Mouse (Mus musculus) heart, embryonic 13.5 days (tissue): ENCODE results near the gene Zfp12. TPM values are rescaled to one million over a fixed set of nuclear protein-coding genes. Genes with fewer than 3 reads are reported as not detected.

Experiments used
- ATAC-seq: fragments of 200-750 bp; cut with Nextera tagmentation; 2 replicates; pipeline ENCODE4 v1.8.0; 2017; ENCODE audit warnings: moderate TSS enrichment; ENCODE audit not compliant: insufficient number of reproducible peaks, low FRiP score, low TSS enrichment; ENCODE audit errors: extremely low read depth
- H3K27ac ChIP-seq: fragments of 300-500 bp; sonication (generic); replicated peaks from 2 replicates; pipeline ENCODE4 v1.5.1; 2015; ENCODE audit warnings: moderate library complexity, mild to moderate bottlenecking, inconsistent platforms
- H3K27me3 ChIP-seq: fragments of 300-500 bp; sonication (generic); replicated peaks from 2 replicates; pipeline ENCODE4 v1.6.1; 2015; ENCODE audit warnings: mild to moderate bottlenecking, inconsistent platforms
- H3K36me3 ChIP-seq: fragments of 300-500 bp; sonication (generic); 2 replicates; pipeline ENCODE4 v1.6.1; 2015; ENCODE audit warnings: mild to moderate bottlenecking, inconsistent platforms
- H3K4me1 ChIP-seq: fragments of 300-500 bp; sonication (generic); 2 replicates; pipeline ENCODE4 v1.6.1; 2015; ENCODE audit warnings: inconsistent platforms
- H3K4me2 ChIP-seq: fragments of 300-500 bp; sonication (generic); 2 replicates; pipeline ENCODE4 v1.6.1; 2015; ENCODE audit warnings: inconsistent platforms, mild to moderate bottlenecking, moderate library complexity
- H3K4me3 ChIP-seq: fragments of 300-500 bp; sonication (generic); 2 replicates; pipeline ENCODE4 v1.5.1; 2015; ENCODE audit warnings: moderate library complexity, mild to moderate bottlenecking, inconsistent platforms
- H3K9ac ChIP-seq: fragments of 300-500 bp; sonication (generic); 2 replicates; pipeline ENCODE4 v1.6.1; 2015; ENCODE audit warnings: inconsistent platforms, mild to moderate bottlenecking, moderate library complexity
- H3K9me3 ChIP-seq: fragments of 300-500 bp; sonication (generic); 2 replicates; pipeline ENCODE4 v1.6.1; 2016; ENCODE audit warnings: inconsistent platforms
- WGBS: fragments of 180-500 bp; shearing (Covaris S2); methylation state at CpG from one replicate; pipeline ENCODE4 v1.1.7; 2015; ENCODE audit warnings: mixed read lengths; 5-methylcytosine and 5-hydroxymethylcytosine counted together
- polyA plus RNA-seq: library from polyadenylated mRNA; unstranded; fragments of >200 nt; fragmentation: Nextera tagmentation; extraction: Ambion mirVana; gene quantifications from 2 replicates; pipeline ENCODE4 v1.2.1, GENCODE M21; 2015

Zfp12 gene
- polyA plus RNA-seq, 1 experiment from 2014 or later = 7.0 TPM

GRCm38 (mm10) chr5:143266794-143267193 lies 31.8 kb downstream of the Zfp12 start:
- Histone ChIP-seq H3K4me1 (peaks cover 40% of the 10 kb centered on the region), H3K36me3 (peaks cover 28% of the 10 kb centered on the region), H3K9me3 (no peaks in the 10 kb centered on the region), H3K4me3 (no peak overlapping the region), H3K27me3 (no peaks in the 10 kb centered on the region), H3K4me2 (no peak overlapping the region), H3K27ac (no peak overlapping the region), H3K9ac (no peak overlapping the region)
- 82% methylated on average over 6 of the region's 6 CpGs for WGBS
- no peak for ATAC-seq

GRCm38 (mm10) chr5:143268985-143269362 lies 34.0 kb downstream of the Zfp12 start:
- Histone ChIP-seq H3K9ac (peak overlapping the region; percentile 96), H3K27me3 (no peaks in the 10 kb centered on the region), H3K4me1 (peaks cover 40% of the 10 kb centered on the region), H3K27ac (0 out of 2 replicates have a peak overlapping the region, but pooled peaks have one; percentile 73), H3K4me3 (peak overlapping the region; percentile 93), H3K36me3 (peaks cover 6% of the 10 kb centered on the region), H3K4me2 (peak overlapping the region; percentile 91), H3K9me3 (no peaks in the 10 kb centered on the region)
- WGBS = 31% methylated on average over 8 of the region's 8 CpGs
- no peak for ATAC-seq

GRCm38 (mm10) chr5:143269363-143270150 lies 34.6 kb downstream of the Zfp12 start, which contains the start of gene Zfp316:
Gene Zfp316, minus strand, starts transcription at chr5:143270022.
- peaks cover under 1% of the 10 kb centered on the region; the same call in 1 of the 2 replicates for H3K36me3 ChIP-seq
- peak within 1 kb of the TSS; percentile 93 for H3K4me3 ChIP-seq
- under 1% methylated on average over 70 of the region's 79 CpGs for WGBS
- peaks cover 40% of the 10 kb centered on the region for H3K4me1 ChIP-seq
- peak within 1 kb of the TSS; percentile 73 for H3K27ac ChIP-seq
- H3K9ac ChIP-seq = peak within 1 kb of the TSS; percentile 96
- peak; percentile 62; the same call in 1 of the 2 replicates for ATAC-seq
- H3K27me3 ChIP-seq = peaks cover 4% of the 10 kb centered on the region
- H3K9me3 ChIP-seq = no peaks in the 10 kb centered on the region
- H3K4me2 ChIP-seq = peak within 1 kb of the TSS; percentile 91

- Histone ChIP-seq H3K36me3 (no peaks in the 10 kb centered on the region), H3K27ac (no peak overlapping the region), H3K9ac (peak overlapping the region; percentile 96), H3K4me3 (peak overlapping the region; percentile 93), H3K9me3 (no peaks in the 10 kb centered on the region), H3K4me2 (peak overlapping the region; percentile 91), H3K27me3 (peaks cover 10% of the 10 kb centered on the region), H3K4me1 (peaks cover 34% of the 10 kb centered on the region)
- 5% methylated on average over 12 of the region's 12 CpGs for WGBS
- ATAC-seq = no peak
Measured at GRCm38 (mm10) chr5:143270151-143270519, 35.2 kb downstream of the Zfp12 start.

- Histone ChIP-seq H3K4me3 (no peak overlapping the region), H3K4me1 (peaks cover 29% of the 10 kb centered on the region), H3K4me2 (no peak overlapping the region), H3K9ac (no peak overlapping the region), H3K27ac (no peak overlapping the region), H3K36me3 (no peaks in the 10 kb centered on the region), H3K9me3 (no peaks in the 10 kb centered on the region), H3K27me3 (peaks cover 25% of the 10 kb centered on the region)
- no peak for ATAC-seq
- 65% methylated on average over 6 of the region's 6 CpGs for WGBS
Measured at GRCm38 (mm10) chr5:143271642-143272041, 36.7 kb downstream of the Zfp12 start.

GRCm38 (mm10) chr5:143272108-143272507 lies 37.1 kb downstream of the Zfp12 start:
- H3K9ac ChIP-seq = no peak overlapping the region
- H3K9me3 ChIP-seq = no peaks in the 10 kb centered on the region
- 71% methylated on average over 3 of the region's 3 CpGs for WGBS
- H3K4me3 ChIP-seq = no peak overlapping the region
- no peak overlapping the region for H3K4me2 ChIP-seq
- H3K27me3 ChIP-seq = peaks cover 29% of the 10 kb centered on the region
- no peaks in the 10 kb centered on the region for H3K36me3 ChIP-seq
- ATAC-seq = no peak
- H3K27ac ChIP-seq = no peak overlapping the region
- peaks cover 29% of the 10 kb centered on the region for H3K4me1 ChIP-seq

GRCm38 (mm10) chr5:143272540-143273330 lies 37.8 kb downstream of the Zfp12 start:
- H3K27ac ChIP-seq = no peak overlapping the region
- WGBS = 85% methylated on average over 16 of the region's 16 CpGs
- H3K4me3 ChIP-seq = no peak overlapping the region
- H3K36me3 ChIP-seq = no peaks in the 10 kb centered on the region
- no peak overlapping the region for H3K9ac ChIP-seq
- no peak overlapping the region for H3K4me2 ChIP-seq
- peaks cover 29% of the 10 kb centered on the region for H3K4me1 ChIP-seq
- peaks cover 36% of the 10 kb centered on the region for H3K27me3 ChIP-seq
- no peaks in the 10 kb centered on the region for H3K9me3 ChIP-seq
- no peak for ATAC-seq

- Histone ChIP-seq H3K4me2 (no peak overlapping the region), H3K27ac (no peak overlapping the region), H3K27me3 (peaks cover 61% of the 10 kb centered on the region), H3K36me3 (no peaks in the 10 kb centered on the region), H3K9ac (no peak overlapping the region), H3K4me3 (no peak overlapping the region), H3K4me1 (peaks cover 11% of the 10 kb centered on the region), H3K9me3 (no peaks in the 10 kb centered on the region)
- ATAC-seq = no peak
- 48% methylated on average over 5 of the region's 5 CpGs for WGBS
Measured at GRCm38 (mm10) chr5:143275761-143276160, 40.8 kb downstream of the Zfp12 start.

GRCm38 (mm10) chr5:143279247-143279646 lies 44.3 kb downstream of the Zfp12 start:
- no peaks in the 10 kb centered on the region for H3K36me3 ChIP-seq
- no peaks in the 10 kb centered on the region for H3K4me1 ChIP-seq
- no peak overlapping the region for H3K27ac ChIP-seq
- peaks cover 87% of the 10 kb centered on the region for H3K27me3 ChIP-seq
- H3K4me2 ChIP-seq = no peak overlapping the region
- 44% methylated on average over 10 of the region's 10 CpGs for WGBS
- no peak overlapping the region for H3K9ac ChIP-seq
- H3K9me3 ChIP-seq = no peaks in the 10 kb centered on the region
- no peak for ATAC-seq
- H3K4me3 ChIP-seq = no peak overlapping the region

- no peak for ATAC-seq
- H3K9me3 ChIP-seq = no peaks in the 10 kb centered on the region; the same call in 1 of the 2 replicates
- 39% methylated on average over 6 of the region's 6 CpGs for WGBS
- no peaks in the 10 kb centered on the region for H3K36me3 ChIP-seq
- H3K4me2 ChIP-seq = no peak overlapping the region
- no peak overlapping the region for H3K27ac ChIP-seq
- peaks cover 91% of the 10 kb centered on the region for H3K27me3 ChIP-seq
- H3K9ac ChIP-seq = no peak overlapping the region
- no peak overlapping the region for H3K4me3 ChIP-seq
- H3K4me1 ChIP-seq = peaks cover 11% of the 10 kb centered on the region
Measured at GRCm38 (mm10) chr5:143284762-143285161, 49.8 kb downstream of the Zfp12 start.

- 3% methylated on average over 48 of the region's 48 CpGs for WGBS
- Histone ChIP-seq H3K9ac (peak overlapping the region; percentile 67), H3K4me3 (peak overlapping the region; percentile 49), H3K4me1 (peaks cover 13% of the 10 kb centered on the region), H3K4me2 (peak overlapping the region; percentile 72), H3K27ac (no peak overlapping the region), H3K27me3 (peaks cover 97% of the 10 kb centered on the region), H3K36me3 (no peaks in the 10 kb centered on the region), H3K9me3 (no peaks in the 10 kb centered on the region; the same call in 1 of the 2 replicates)
- ATAC-seq = no peak
Measured at GRCm38 (mm10) chr5:143287774-143288328, 52.9 kb downstream of the Zfp12 start.
